ENCODE assay signal across 28 mouse cellular contexts in genomic region chr13:100752529-100752928, GRCm38 (mm10). TPM values are rescaled to one million over a fixed set of nuclear protein-coding genes. Genes with fewer than 3 reads are reported as not detected.
DNase-seq lines count a peak whose midpoint lies in the region; ATAC-seq and TF ChIP-seq lines count a peak whose summit lies in the region.
"Had no signal": no experiment of that assay in that cellular context is flagged by ENCODE, and none has a peak within 500 bp of the region (broad histone marks: within the 10 kb centered on the region; RNA-seq: fewer than 3 reads in every experiment).

No protein-coding gene starts in this region.

- peak overlapping the region; percentile 56; the same call in 1 of the 2 replicates for H3K4me3 ChIP-seq in G1E (ENCODE audit: low read depth, low read length)
- no peak overlapping the region for H3K4me3 ChIP-seq in liver, embryonic 11.5 days (ENCODE audit: low read depth, low read length)
- no peak overlapping the region for H3K4me3 ChIP-seq in liver, embryonic 16.5 days (ENCODE audit: low read depth, low read length)
- H3K4me3 ChIP-seq in gastrocnemius, adult 2 months, result no peak overlapping the region
- H3K4me3 ChIP-seq: embryonic facial prominence, embryonic 10.5 days; embryonic facial prominence, embryonic 15.5 days; forebrain, embryonic 10.5 days; forebrain, embryonic 15.5 days; hindbrain, embryonic 12.5 days; limb, embryonic 13.5 days; midbrain, embryonic 10.5 days had no signal

- H3K9me3 ChIP-seq in G1E (replicated peaks), result no peaks in the 10 kb centered on the region; the same call in 1 of the 2 replicates
- no peaks in the 10 kb centered on the region for H3K9me3 ChIP-seq in liver, embryonic 11.5 days (ENCODE audit: control insufficient read depth, low read length)
- H3K9me3 ChIP-seq in liver, embryonic 16.5 days (replicated peaks; ENCODE audit: control insufficient read depth, low read length), result no peaks in the 10 kb centered on the region
- H3K9me3 ChIP-seq: embryonic facial prominence, embryonic 10.5 days; embryonic facial prominence, embryonic 15.5 days; forebrain, embryonic 10.5 days; forebrain, embryonic 15.5 days; hindbrain, embryonic 12.5 days; limb, embryonic 13.5 days; midbrain, embryonic 10.5 days had no signal

- no peaks in the 10 kb centered on the region for H3K27me3 ChIP-seq in G1E (ENCODE audit: insufficient read depth, low read length)
- H3K27me3 ChIP-seq in liver, embryonic 11.5 days (replicated peaks; ENCODE audit: control insufficient read depth, insufficient read depth, low read length), result no peaks in the 10 kb centered on the region
- H3K27me3 ChIP-seq in liver, embryonic 16.5 days (ENCODE audit: control insufficient read depth, insufficient read depth, low read depth, low read length), result no peaks in the 10 kb centered on the region
- H3K27me3 ChIP-seq: embryonic facial prominence, embryonic 15.5 days; forebrain, embryonic 15.5 days; hindbrain, embryonic 12.5 days; limb, embryonic 13.5 days had no signal

- ATAC-seq in G1E (ENCODE audit: extremely low read depth, insufficient number of reproducible peaks, low FRiP score, poor library complexity, severe bottlenecking), result peak; percentile 62
- peak; percentile 63 for ATAC-seq in liver, embryonic 11.5 days (replicated peaks; ENCODE audit: low FRiP score)
- ATAC-seq in liver, embryonic 16.5 days (ENCODE audit: low read depth), result peak; percentile 63
- ATAC-seq: CD4-positive, CD25-positive, alpha-beta regulatory T cell, adult 4 months; forebrain, embryonic 15.5 days; intestine, postnatal 0 days; midbrain, embryonic 16.5 days had no signal

- no peak for TF ChIP-seq CTCF in G1E (IDR thresholded peaks at IDR 0.05; ENCODE audit: low read depth, low read length)
- no peak for TF ChIP-seq CTCF in gastrocnemius, adult 2 months (IDR thresholded peaks at IDR 0.05)

- intact Hi-C loops in gastrocnemius, adult 2 months (cut with DNase I), result no loop called here

- H3K36me3 ChIP-seq in G1E (replicated peaks), result peaks cover 3% of the 10 kb centered on the region
- H3K36me3 ChIP-seq in liver, embryonic 11.5 days (ENCODE audit: control insufficient read depth, insufficient read depth, low read length), result no peaks in the 10 kb centered on the region
- no peaks in the 10 kb centered on the region for H3K36me3 ChIP-seq in liver, embryonic 16.5 days (ENCODE audit: control insufficient read depth, insufficient read depth)
- H3K36me3 ChIP-seq: embryonic facial prominence, embryonic 10.5 days; embryonic facial prominence, embryonic 15.5 days; forebrain, embryonic 15.5 days; hindbrain, embryonic 12.5 days; limb, embryonic 13.5 days; midbrain, embryonic 10.5 days had no signal

- peak overlapping the region; percentile 16 for H3K4me2 ChIP-seq in liver, embryonic 11.5 days
- peak overlapping the region; percentile 17 for H3K4me2 ChIP-seq in liver, embryonic 16.5 days (ENCODE audit: low read depth, low read length)
- H3K4me2 ChIP-seq: embryonic facial prominence, embryonic 15.5 days; forebrain, embryonic 15.5 days; hindbrain, embryonic 12.5 days; limb, embryonic 13.5 days had no signal

- DNase-seq in G1E (ENCODE audit: low spot score), result peak; percentile 46
- peak; percentile 54 for DNase-seq in MEL-GATA-1-ER (ENCODE audit: extremely low read depth, low read depth)
- DNase-seq in liver, embryonic 11.5 days (ENCODE audit: low spot score), result no peak
- no peak for DNase-seq in lung, postnatal 25 days (ENCODE audit: low spot score)
- DNase-seq in gastrocnemius, adult 2 months, result no peak
- DNase-seq in kidney, adult 11 months, result no peak
- DNase-seq: adrenal gland, adult 8-10 months; cerebellum, adult 2 months; cerebellum, postnatal 14 days; kidney, postnatal 25 days; lung, adult 2 months; lung, postnatal 10 days; right cerebral cortex, postnatal 25 days; spleen, adult 18-20 months; thymus, postnatal 4 days had no signal

- 62% methylated on average over 8 of the region's 8 CpGs for WGBS in liver, embryonic 11.5 days
- 51% methylated on average over 8 of the region's 8 CpGs for WGBS in liver, embryonic 16.5 days (ENCODE audit: insufficient replicate concordance)

- H3K4me1 ChIP-seq in G1E (ENCODE audit: insufficient read depth, low read depth, low read length), result peaks cover 67% of the 10 kb centered on the region
- H3K4me1 ChIP-seq in liver, embryonic 11.5 days (replicated peaks; ENCODE audit: control insufficient read depth, insufficient read depth, low read length), result peaks cover 34% of the 10 kb centered on the region
- peaks cover 43% of the 10 kb centered on the region for H3K4me1 ChIP-seq in liver, embryonic 16.5 days (ENCODE audit: control insufficient read depth, low read depth, low read length)
- H3K4me1 ChIP-seq: embryonic facial prominence, embryonic 10.5 days; embryonic facial prominence, embryonic 15.5 days; forebrain, embryonic 15.5 days; hindbrain, embryonic 12.5 days; limb, embryonic 13.5 days; midbrain, embryonic 10.5 days had no signal

- peak overlapping the region; percentile 75; the same call in 1 of the 2 replicates for H3K27ac ChIP-seq in liver, embryonic 11.5 days (ENCODE audit: low read depth, low read length)
- H3K27ac ChIP-seq in liver, embryonic 16.5 days (ENCODE audit: low read length), result peak overlapping the region; percentile 25; the same call in 1 of the 2 replicates
- no peak overlapping the region for H3K27ac ChIP-seq in gastrocnemius, adult 2 months
- H3K27ac ChIP-seq: embryonic facial prominence, embryonic 10.5 days; embryonic facial prominence, embryonic 15.5 days; forebrain, embryonic 10.5 days; forebrain, embryonic 15.5 days; hindbrain, embryonic 12.5 days; limb, embryonic 13.5 days; midbrain, embryonic 10.5 days had no signal

- no peak overlapping the region; the same call in 1 of the 2 replicates for H3K9ac ChIP-seq in liver, embryonic 11.5 days (ENCODE audit: low read depth, low read length)
- H3K9ac ChIP-seq in liver, embryonic 16.5 days (ENCODE audit: low read depth, low read length), result peak overlapping the region; percentile 5; the same call in 1 of the 2 replicates
- H3K9ac ChIP-seq: embryonic facial prominence, embryonic 15.5 days; forebrain, embryonic 15.5 days; hindbrain, embryonic 12.5 days; limb, embryonic 13.5 days had no signal

RNA-seq across cellular contexts. Expression of gene Mrps36, which starts 8.1 kb away (rescaled TPM):
- total RNA-seq in G1E (2014; fragmentation: Nextera tagmentation) (95.1 and 106 TPM in 2 replicates), G1E (2017) (210 and 276 TPM in 2 replicates)
- 238 and 317 TPM in 2 replicates for polyA plus RNA-seq in G1E (2012)
- polyA plus RNA-seq in liver, embryonic 11.5 days (2014; fragmentation: Nextera tagmentation; extraction: Ambion mirVana), result 238 and 241 TPM in 2 replicates
- polyA plus RNA-seq in liver, embryonic 16.5 days (2015; fragmentation: Nextera tagmentation; extraction: Ambion mirVana), result 92.4 and 98.8 TPM in 2 replicates
- 100 to 1,000 TPM; 118 to 180 TPM for total RNA-seq in gastrocnemius, adult 2 months (2021)

RNA-seq across cellular contexts. Expression of gene Cdk7, which starts 21.8 kb away (rescaled TPM):
- 65.8 and 66.2 TPM in 2 replicates for total RNA-seq in G1E (2014; fragmentation: Nextera tagmentation)
- total RNA-seq in G1E (2017), result 106 and 107 TPM in 2 replicates
- polyA plus RNA-seq in G1E (2012), result 11.3 and 28.8 TPM in 2 replicates
- 92.0 and 97.2 TPM in 2 replicates for polyA plus RNA-seq in liver, embryonic 11.5 days (2014; fragmentation: Nextera tagmentation; extraction: Ambion mirVana)
- polyA plus RNA-seq in liver, embryonic 16.5 days (2015; fragmentation: Nextera tagmentation; extraction: Ambion mirVana), result 28.7 and 31.4 TPM in 2 replicates
- total RNA-seq in gastrocnemius, adult 2 months (2021), result 10 to 100 TPM; 11.5 to 13.6 TPM

RNA-seq across cellular contexts. Expression of gene Cenph, which starts 23.2 kb away (rescaled TPM):
- 72.2 and 79.8 TPM in 2 replicates for total RNA-seq in G1E (2014; fragmentation: Nextera tagmentation)
- total RNA-seq in G1E (2017), result 82.8 and 98.3 TPM in 2 replicates
- 45.1 and 53.4 TPM in 2 replicates for polyA plus RNA-seq in G1E (2012)
- 73.0 and 77.5 TPM in 2 replicates for polyA plus RNA-seq in liver, embryonic 11.5 days (2014; fragmentation: Nextera tagmentation; extraction: Ambion mirVana)
- 24.0 and 24.2 TPM in 2 replicates for polyA plus RNA-seq in liver, embryonic 16.5 days (2015; fragmentation: Nextera tagmentation; extraction: Ambion mirVana)
- total RNA-seq in gastrocnemius, adult 2 months (2021), result not detected
- total RNA-seq: gastrocnemius, adult 8-10 months; layer of hippocampus, adult 18-20 months had no signal

RNA-seq across cellular contexts. Expression of gene Ccnb1, which starts 33.8 kb away (rescaled TPM):
- total RNA-seq in G1E (2014; fragmentation: Nextera tagmentation), result 275 and 281 TPM in 2 replicates
- 312 and 341 TPM in 2 replicates for total RNA-seq in G1E (2017)
- 6.0 and 7.1 TPM in 2 replicates for polyA plus RNA-seq in G1E (2012)
- 343 and 384 TPM in 2 replicates for polyA plus RNA-seq in liver, embryonic 11.5 days (2014; fragmentation: Nextera tagmentation; extraction: Ambion mirVana)
- 186 and 211 TPM in 2 replicates for polyA plus RNA-seq in liver, embryonic 16.5 days (2015; fragmentation: Nextera tagmentation; extraction: Ambion mirVana)
- total RNA-seq in gastrocnemius, adult 2 months (2021), result not detected

Comparison
In these comparisons a context has a peak if more than half of its experiments do, and no peak if none do; other contexts are left out.
1. DNase-seq: peak in G1E (single experiment) and MEL-GATA-1-ER (single experiment); none in liver, embryonic 11.5 days (single experiment), lung, postnatal 25 days (single experiment), gastrocnemius, adult 2 months (single experiment) and kidney, adult 11 months (single experiment).
2. Peak in every context shown above with its lines, with median percentiles within 50 percentile points of each other: ATAC-seq.